Mouse (Mus musculus): ENCODE data around the gene Rhov. TPM values are rescaled to one million over a fixed set of nuclear protein-coding genes. Genes with fewer than 3 reads are reported as not detected.

The Rhov gene
- 2.2 TPM for polyA plus RNA-seq (2021)

DNA sequence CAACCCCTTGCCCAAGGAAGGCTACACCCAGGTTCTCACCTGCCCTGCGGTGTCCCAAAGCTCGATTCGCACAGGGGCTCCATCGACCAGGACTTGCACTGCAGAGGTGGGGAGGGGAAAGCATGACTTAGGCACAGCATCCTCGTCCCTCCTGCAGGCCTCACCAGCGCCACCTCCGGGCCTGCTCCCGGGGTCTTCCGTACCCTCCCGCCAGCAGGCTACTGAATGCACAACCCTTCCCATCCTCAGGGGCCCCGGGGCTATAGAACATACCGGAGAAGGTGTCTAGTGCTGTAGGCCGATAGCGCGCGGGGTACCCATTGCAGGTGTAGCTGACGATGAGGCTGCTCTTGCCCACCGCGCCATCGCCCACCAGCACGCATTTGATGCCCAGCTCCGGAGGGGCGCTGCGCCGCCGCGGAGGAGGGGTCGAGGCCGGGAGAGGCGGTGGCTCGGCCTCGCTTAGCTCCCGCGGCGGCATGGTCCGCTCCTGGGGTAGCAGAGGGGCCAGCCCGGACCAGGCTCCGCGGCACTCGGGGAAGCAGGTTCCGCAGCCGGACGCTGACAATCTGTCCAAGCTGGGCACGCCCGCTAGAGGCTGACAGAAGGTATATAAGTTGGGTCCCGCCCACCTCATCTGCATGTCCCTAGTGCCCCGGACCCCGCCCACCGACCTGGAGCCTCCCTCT, at the start of gene Rhov:
Gene Rhov, minus strand, starts transcription at position 630 of the 689 bp plus-strand sequence.
- ChIA-PET POLR2A (no interaction called here), CTCF (interaction anchor here (2.4 kb wide), 2 partner anchors 17 to 19 kb away, joined by 9 to 16 read pairs; partner anchors contain the start of gene Vps18)
- DNase-seq (ENCODE audit: low read depth, low spot score) (no peak), ATAC-seq (peak; percentile 72)
- in situ Hi-C loops (cut with MboI; ENCODE audit: low pct_unique_long_range_greater_than_20kb) = no loop called here
- no peaks in the 10 kb centered on the region for H3K27me3 ChIP-seq
- TF ChIP-seq CTCF (IDR thresholded peaks at IDR 0.05) = no peak

GRCm38 (mm10) chr2:119320571-119320970, 49.5 kb upstream of the Rhov start:
- ChIA-PET CTCF (interaction anchor here (0.6 kb wide), 1 partner anchor 32 kb away, joined by 3 read pairs; the partner anchor contains the start of gene Vps18), POLR2A (no interaction called here)
- peaks cover 5% of the 10 kb centered on the region for H3K27me3 ChIP-seq
- DNase-seq (ENCODE audit: low read depth, low spot score) (no peak), ATAC-seq (no peak)
- TF ChIP-seq CTCF (IDR thresholded peaks at IDR 0.05) = no peak
- in situ Hi-C loops (cut with MboI; ENCODE audit: low pct_unique_long_range_greater_than_20kb) = no loop called here

GRCm38 (mm10) chr2:119318043-119318710, 47.1 kb upstream of the Rhov start:
- POLR2A ChIA-PET = interaction anchor here (1.0 kb wide), 1 partner anchor 19 kb away, joined by 4 read pairs; no protein-coding TSS in a partner anchor
- CTCF ChIA-PET = no interaction called here

DNA sequence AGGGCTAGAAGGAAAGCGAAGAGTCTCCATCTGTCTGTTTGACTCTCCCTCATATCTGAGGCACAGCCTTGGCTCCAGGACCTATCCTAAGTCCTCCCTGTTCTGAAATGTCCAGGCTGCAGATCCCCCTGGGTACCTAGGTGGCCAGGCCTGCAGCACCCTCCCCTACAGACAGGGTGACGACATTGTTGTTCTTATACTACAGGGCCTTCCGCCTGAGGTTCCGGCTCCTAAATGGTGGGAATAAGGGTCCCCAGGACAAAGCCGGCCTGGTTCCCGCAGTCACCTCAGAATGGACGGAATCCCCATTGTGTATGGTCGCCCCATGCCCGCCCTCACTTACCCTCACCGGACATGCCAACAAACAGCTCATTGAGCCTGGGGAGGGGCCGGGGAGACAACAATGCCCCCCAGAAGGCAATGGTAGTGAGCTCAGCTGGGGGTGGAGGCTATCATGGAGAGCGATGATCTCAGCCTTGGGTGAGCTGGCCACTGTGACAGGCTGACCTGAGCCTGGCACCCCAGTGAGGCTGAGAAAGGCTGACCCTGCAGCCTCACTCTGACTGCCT, 43.8 kb upstream of the Rhov start:
- ATAC-seq = peak; percentile 42
- in situ Hi-C loops (cut with MboI; ENCODE audit: low pct_unique_long_range_greater_than_20kb) = no loop called here
- ChIA-PET POLR2A (interaction anchor here (0.6 to 2.2 kb wide), 4 partner anchors 11 to 147 kb away, joined by 3 to 12 read pairs (median 3); partner anchors contain the start of genes Chac1 and Dll4), CTCF (interaction anchor here (1.5 to 5.0 kb wide), 5 partner anchors 11 to 99 kb away, joined by 4 to 23 read pairs (median 8); no protein-coding TSS in a partner anchor)
- no peak for TF ChIP-seq CTCF (IDR thresholded peaks at IDR 0.05)
- H3K27me3 ChIP-seq = no peaks in the 10 kb centered on the region
- DNase-seq (ENCODE audit: low read depth, low spot score) = no peak

More at GRCm38 (mm10) chr2:119318043-119318710, 47.1 kb upstream of the Rhov start:
- DNase-seq (ENCODE audit: low read depth, low spot score) = no peak
- ATAC-seq = no peak
- no peak for TF ChIP-seq CTCF (IDR thresholded peaks at IDR 0.05)
- in situ Hi-C loops (cut with MboI; ENCODE audit: low pct_unique_long_range_greater_than_20kb) = no loop called here
- no peaks in the 10 kb centered on the region for H3K27me3 ChIP-seq

DNA sequence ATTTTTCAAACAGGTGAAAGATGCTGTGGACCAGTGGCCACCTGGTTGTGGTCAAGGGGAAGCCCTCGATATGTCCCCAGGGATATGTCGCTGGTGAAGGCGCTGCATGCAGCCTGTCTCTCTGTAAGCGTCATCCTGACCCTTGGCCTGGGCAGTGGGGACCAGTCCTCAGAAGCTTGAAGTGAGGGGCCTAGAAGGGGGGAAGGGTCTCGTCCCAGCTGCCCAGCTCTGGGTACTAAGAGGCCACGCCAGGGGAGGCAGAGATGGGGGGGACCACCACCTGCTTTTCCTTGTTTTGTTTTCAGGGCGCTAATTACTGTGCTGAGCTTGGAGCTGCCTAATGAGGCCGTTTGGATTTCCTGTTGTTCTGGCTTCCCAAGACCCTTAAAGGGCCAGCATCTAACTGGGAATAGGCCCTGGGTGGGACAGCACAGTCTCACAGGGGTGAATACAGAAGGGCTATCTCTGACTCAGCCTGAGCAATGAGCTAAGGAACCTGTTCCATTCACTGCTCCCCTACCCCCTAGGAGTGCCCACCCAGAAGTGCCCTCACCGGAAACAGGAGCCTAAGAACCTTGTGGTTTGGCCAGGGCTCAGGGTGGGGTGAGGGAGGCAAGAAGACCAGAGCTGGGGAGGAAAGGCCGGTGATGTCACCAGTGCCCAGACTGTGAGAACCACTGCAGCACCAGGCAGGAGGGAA, 42.9 kb upstream of the Rhov start:
- CTCF ChIA-PET = interaction anchor here (1.0 to 5.0 kb wide), 4 partner anchors 15 to 99 kb away, joined by 4 to 23 read pairs (median 6); partner anchors contain the start of gene Vps18
- DNase-seq (ENCODE audit: low read depth, low spot score) = no peak
- peak; percentile 53 for ATAC-seq
- TF ChIP-seq CTCF (IDR thresholded peaks at IDR 0.05) = no peak
- H3K27me3 ChIP-seq = no peaks in the 10 kb centered on the region
- POLR2A ChIA-PET = interaction anchor here (0.6 to 2.2 kb wide), 4 partner anchors 11 to 148 kb away, joined by 3 to 12 read pairs (median 4); partner anchors contain the start of gene Dll4
- in situ Hi-C loops (cut with MboI; ENCODE audit: low pct_unique_long_range_greater_than_20kb) = no loop called here

- POLR2A ChIA-PET = interaction anchor here (1.2 kb wide), 1 partner anchor 9 kb away, joined by 4 read pairs; no protein-coding TSS in a partner anchor
- no peak for ATAC-seq
- in situ Hi-C loops (cut with MboI; ENCODE audit: low pct_unique_long_range_greater_than_20kb) = no loop called here
- DNase-seq (ENCODE audit: low read depth, low spot score) = no peak
- CTCF ChIA-PET = interaction anchor here (5.0 kb wide), 1 partner anchor 13 kb away, joined by 23 read pairs; no protein-coding TSS in a partner anchor
- TF ChIP-seq CTCF (IDR thresholded peaks at IDR 0.05) = no peak
- no peaks in the 10 kb centered on the region for H3K27me3 ChIP-seq
Measured at GRCm38 (mm10) chr2:119312380-119312958, 41.4 kb upstream of the Rhov start.

- TF ChIP-seq CTCF (IDR thresholded peaks at IDR 0.05) = no peak
- in situ Hi-C loops (cut with MboI; ENCODE audit: low pct_unique_long_range_greater_than_20kb) = no loop called here
- no peaks in the 10 kb centered on the region for H3K27me3 ChIP-seq
- ChIA-PET POLR2A (no interaction called here), CTCF (interaction anchor here (1.9 to 5.0 kb wide), 2 partner anchors 11 to 12 kb away, joined by 6 to 23 read pairs; no protein-coding TSS in a partner anchor)
- ATAC-seq (no peak), DNase-seq (ENCODE audit: low read depth, low spot score) (no peak)
Measured at GRCm38 (mm10) chr2:119311544-119311943, 40.5 kb upstream of the Rhov start.

GRCm38 (mm10) chr2:119304798-119305208, 33.7 kb upstream of the Rhov start:
- TF ChIP-seq CTCF (IDR thresholded peaks at IDR 0.05) = no peak
- ChIA-PET CTCF (no interaction called here), POLR2A (no interaction called here)
- no peaks in the 10 kb centered on the region for H3K27me3 ChIP-seq
- DNase-seq (ENCODE audit: low read depth, low spot score) = no peak
- in situ Hi-C loops (cut with MboI; ENCODE audit: low pct_unique_long_range_greater_than_20kb) = no loop called here
- ATAC-seq = no peak

DNA sequence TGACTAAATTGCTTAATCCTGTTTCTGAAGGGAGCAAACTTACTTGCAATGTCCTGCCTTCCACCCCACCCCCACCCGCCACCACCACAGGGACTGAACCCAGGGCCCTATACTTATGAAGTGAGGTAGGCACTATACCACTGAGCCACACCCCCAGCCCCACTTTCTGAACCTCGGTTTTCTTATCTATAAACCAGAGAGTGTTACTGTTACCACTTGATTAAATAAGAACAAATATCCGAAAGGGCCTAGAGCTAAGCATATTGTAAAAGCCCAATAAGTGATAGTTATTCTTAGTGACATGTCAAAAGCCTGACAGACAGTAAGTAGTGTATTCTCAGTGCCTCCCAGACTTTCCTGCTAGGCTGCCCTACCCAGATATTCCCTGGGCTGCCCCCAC, 33.3 kb upstream of the Rhov start:
- no peak for ATAC-seq
- ChIA-PET CTCF (no interaction called here), POLR2A (no interaction called here)
- in situ Hi-C loops (cut with MboI; ENCODE audit: low pct_unique_long_range_greater_than_20kb) = no loop called here
- TF ChIP-seq CTCF (IDR thresholded peaks at IDR 0.05) = no peak
- DNase-seq (ENCODE audit: low read depth, low spot score) = no peak
- no peaks in the 10 kb centered on the region for H3K27me3 ChIP-seq

GRCm38 (mm10) chr2:119302876-119303275, 31.8 kb upstream of the Rhov start:
- CTCF ChIA-PET = no interaction called here
- ATAC-seq (no peak), DNase-seq (ENCODE audit: low read depth, low spot score) (no peak)
- in situ Hi-C loops (cut with MboI; ENCODE audit: low pct_unique_long_range_greater_than_20kb) = no loop called here
- TF ChIP-seq CTCF (IDR thresholded peaks at IDR 0.05) = no peak
- POLR2A ChIA-PET = interaction anchor here (0.9 kb wide), 1 partner anchor 10 kb away, joined by 4 read pairs; no protein-coding TSS in a partner anchor
- H3K27me3 ChIP-seq = no peaks in the 10 kb centered on the region

Measured in Patski (cell line).